Mouse (Mus musculus) thymus, adult 18-20 months (tissue): ENCODE results near the gene Myl12a.

Experiments used
- DNase-seq, 2 experiments: peaks; one replicate each; pipeline ENCODE4 v3.0.0; 2022; ENCODE audit warnings: mixed read lengths in 2 of 2

The Myl12a gene

GRCm38 (mm10) chr17:71009751-71010150, 7.1 kb upstream of the Myl12a start:
- no peak for DNase-seq

GRCm38 (mm10) chr17:71008676-71009075, 6.0 kb upstream of the Myl12a start:
- no peak for DNase-seq

GRCm38 (mm10) chr17:71006976-71007375, 4.3 kb upstream of the Myl12a start:
- no peak for DNase-seq

- no peak for DNase-seq
Observed at GRCm38 (mm10) chr17:71004186-71004960, 1.7 kb upstream of the Myl12a start.

- no peak for DNase-seq
Observed at GRCm38 (mm10) chr17:71003721-71004120, 1.0 kb upstream of the Myl12a start.

GRCm38 (mm10) chr17:71003112-71003511, 434 bp upstream of the Myl12a start:
- DNase-seq: no peak

- peak; percentile 98 for DNase-seq
Observed at GRCm38 (mm10) chr17:71002081-71002743, 466 bp downstream of the Myl12a start, which contains the start of gene Myom1. Myom1 (plus strand) TSS chr17:71002633.

GRCm38 (mm10) chr17:71001699-71002080, 988 bp downstream of the Myl12a start:
- DNase-seq: peak; percentile 34 to 36

GRCm38 (mm10) chr17:71001067-71001466, 1.6 kb downstream of the Myl12a start:
- DNase-seq: no peak

- no peak for DNase-seq
Observed at GRCm38 (mm10) chr17:71000255-71000654, 2.4 kb downstream of the Myl12a start.

GRCm38 (mm10) chr17:70999187-70999586, 3.5 kb downstream of the Myl12a start:
- no peak for DNase-seq

GRCm38 (mm10) chr17:70998400-70998975, 4.2 kb downstream of the Myl12a start:
- no peak for DNase-seq

- no peak for DNase-seq
Observed at GRCm38 (mm10) chr17:70997836-70998235, 4.8 kb downstream of the Myl12a start.

- DNase-seq: no peak
Observed at GRCm38 (mm10) chr17:70995551-70995950, 7.1 kb downstream of the Myl12a start.

GRCm38 (mm10) chr17:70994671-70995070, 8.0 kb downstream of the Myl12a start:
- DNase-seq: no peak

- DNase-seq: no peak
Observed at GRCm38 (mm10) chr17:70993385-70993807, 9.3 kb downstream of the Myl12a start.

- DNase-seq: no peak
Observed at GRCm38 (mm10) chr17:70992662-70993061, 10.0 kb downstream of the Myl12a start.

GRCm38 (mm10) chr17:70991706-70992625, 10.7 kb downstream of the Myl12a start:
- no peak for DNase-seq

- peak; percentile 75 to 77 for DNase-seq
Observed at GRCm38 (mm10) chr17:70990403-70991303, 12.0 kb downstream of the Myl12a start.

GRCm38 (mm10) chr17:70989991-70990390, 12.7 kb downstream of the Myl12a start:
- peak; percentile 38 to 52 for DNase-seq

GRCm38 (mm10) chr17:70989430-70989829, 13.2 kb downstream of the Myl12a start:
- DNase-seq: no peak

- no peak for DNase-seq
Observed at GRCm38 (mm10) chr17:70988337-70988767, 14.3 kb downstream of the Myl12a start.
